Mouse (Mus musculus) macrophage (primary cell): ENCODE measurements around the gene Lrp5. TPM values are rescaled to one million over a fixed set of nuclear protein-coding genes. Genes with fewer than 3 reads are reported as not detected.

Experiments used
- H3K27ac ChIP-seq: fragments of 350-480 bp; formaldehyde crosslinking; 2 replicates; pipeline ENCODE4 v1.9.0; 2021
- H3K36me3 ChIP-seq: fragments of 350-480 bp; formaldehyde crosslinking; 2 replicates; pipeline ENCODE4 v1.9.0; 2021; ENCODE audit errors: inconsistent target
- H3K4me3 ChIP-seq: fragments of 350-480 bp; formaldehyde crosslinking; 2 replicates; pipeline ENCODE4 v1.9.0; 2021; ENCODE audit errors: inconsistent target
- H3K79me2 ChIP-seq: fragments of 350-480 bp; formaldehyde crosslinking; 2 replicates; pipeline ENCODE4 v1.9.0; 2021; ENCODE audit errors: inconsistent target
- WGBS: methylation state at CpG from one replicate; pipeline ENCODE4 v1.1.7; 2026; ENCODE audit warnings: inconsistent platforms; ENCODE audit not compliant: missing documents; 5-methylcytosine and 5-hydroxymethylcytosine counted together
- polyA plus RNA-seq: library from polyadenylated mRNA; stranded (reverse); fragments of 250-400 nt; gene quantifications from 3 replicates; pipeline ENCODE4 v1.2.4, GENCODE M21; 2018; ENCODE audit warnings: inconsistent platforms

Lrp5 gene
- polyA plus RNA-seq, 1 experiment from 2014 or later = 23.5 TPM

DNA sequence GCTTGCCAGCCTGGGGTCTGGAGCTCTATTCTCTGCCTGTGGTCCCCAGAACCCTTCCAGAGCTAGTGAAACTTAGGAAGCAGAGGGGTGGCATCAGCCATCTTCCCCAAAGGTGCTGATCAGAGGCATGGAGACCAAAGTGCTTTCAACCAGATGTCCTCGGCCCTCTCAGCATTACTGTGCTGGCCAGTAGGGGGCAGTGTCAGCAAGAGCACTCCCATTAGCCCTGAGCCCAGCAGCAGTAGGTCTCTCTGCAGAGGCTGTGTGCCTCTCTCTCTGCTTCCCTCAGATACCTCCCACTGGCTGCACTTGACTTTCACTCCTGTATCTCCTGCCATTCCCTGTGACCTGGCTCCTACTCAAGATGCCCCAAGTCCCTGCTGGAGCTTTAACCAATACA is 99.8 kb downstream of the Lrp5 start:
- no peak overlapping the region for H3K27ac ChIP-seq
- H3K79me2 ChIP-seq = no peaks in the 10 kb centered on the region
- 33% methylated on average over 1 of the region's 1 CpGs for WGBS
- no peak overlapping the region for H3K4me3 ChIP-seq
- H3K36me3 ChIP-seq = peaks cover 20% of the 10 kb centered on the region

DNA sequence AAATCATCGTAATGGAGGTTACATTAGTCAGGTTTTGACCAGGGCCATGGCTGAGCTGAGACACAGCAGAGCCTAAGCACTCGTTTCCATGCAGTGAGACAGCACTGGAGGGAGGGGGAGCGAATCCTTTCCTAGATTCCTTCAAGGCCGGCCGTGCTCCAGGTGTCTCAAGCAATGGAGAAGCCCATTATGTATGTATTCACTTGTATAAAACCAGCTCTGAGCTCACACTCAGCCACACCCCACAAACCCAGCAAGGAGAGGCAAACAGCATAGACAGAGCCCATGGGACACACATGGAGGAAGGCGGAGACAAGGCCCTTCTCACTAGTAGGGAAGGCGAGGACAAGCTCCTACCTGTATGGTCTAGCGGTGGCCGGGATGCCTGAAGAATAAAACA is 100.3 kb downstream of the Lrp5 start:
- WGBS = 94% methylated on average over 8 of the region's 9 CpGs
- Histone ChIP-seq H3K36me3 (peaks cover 15% of the 10 kb centered on the region), H3K27ac (no peak overlapping the region), H3K79me2 (no peaks in the 10 kb centered on the region), H3K4me3 (no peak overlapping the region)

DNA sequence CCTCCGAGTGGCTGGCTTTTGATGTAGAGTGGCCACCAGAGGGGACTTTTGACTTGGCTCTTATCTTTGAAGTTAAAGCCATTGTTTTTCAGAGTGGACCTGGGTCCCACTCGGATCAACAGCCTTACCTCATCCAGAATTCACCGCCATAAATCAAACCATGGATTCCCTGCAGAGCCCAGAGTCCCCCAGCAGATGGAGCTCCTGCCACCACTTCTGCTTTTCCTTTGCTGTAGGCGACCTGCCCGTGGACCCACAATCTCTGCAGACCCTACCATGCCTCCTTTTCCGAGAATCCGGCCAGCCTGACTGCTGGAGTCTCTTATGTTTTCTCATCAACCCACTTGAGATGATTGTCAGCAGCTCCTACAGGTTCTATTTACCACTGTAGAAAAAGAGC is 105.0 kb downstream of the Lrp5 start:
- WGBS = 27% methylated on average over 7 of the region's 7 CpGs
- no peaks in the 10 kb centered on the region for H3K79me2 ChIP-seq
- no peaks in the 10 kb centered on the region; the same call in 1 of the 2 replicates for H3K36me3 ChIP-seq
- H3K27ac ChIP-seq = no peak overlapping the region
- no peak overlapping the region for H3K4me3 ChIP-seq

GRCm38 (mm10) chr19:3577911-3578290 is 108.5 kb downstream of the Lrp5 start:
- H3K4me3 ChIP-seq = no peak overlapping the region
- H3K36me3 ChIP-seq = no peaks in the 10 kb centered on the region
- H3K27ac ChIP-seq = no peak overlapping the region
- H3K79me2 ChIP-seq = peaks cover 22% of the 10 kb centered on the region

DNA sequence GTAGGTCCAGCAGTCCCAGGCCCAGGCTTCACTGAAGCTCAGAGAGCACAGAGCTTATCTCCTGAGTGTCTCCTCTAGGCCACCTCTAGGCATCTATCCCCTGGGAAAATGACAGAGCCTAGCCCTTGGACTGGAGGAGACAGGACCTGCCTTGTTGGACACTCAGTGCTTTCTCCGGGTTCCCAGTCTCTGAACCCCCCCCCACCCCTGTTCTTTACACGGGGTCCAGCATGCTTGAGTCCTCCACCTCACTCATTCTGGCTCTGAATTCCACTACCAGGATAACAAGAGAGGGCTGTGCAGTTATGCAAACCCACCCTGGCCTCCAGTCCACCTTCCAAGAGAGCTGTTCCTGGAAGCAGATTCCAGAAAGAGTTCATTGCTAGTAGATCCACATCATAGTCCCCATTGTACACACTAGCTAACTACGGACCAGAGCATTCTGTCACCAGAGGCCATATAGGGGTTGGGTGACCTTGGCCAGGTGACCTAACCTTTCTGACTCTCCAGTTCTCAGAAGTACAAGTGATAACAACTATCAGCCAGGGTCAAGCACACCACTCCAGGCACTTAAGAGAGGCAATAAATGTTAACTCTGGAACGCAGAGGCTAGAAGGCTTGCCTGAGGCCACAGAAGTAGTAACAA is 109.0 kb downstream of the Lrp5 start:
- Histone ChIP-seq H3K27ac (no peak overlapping the region), H3K4me3 (no peak overlapping the region), H3K79me2 (peaks cover 27% of the 10 kb centered on the region), H3K36me3 (no peaks in the 10 kb centered on the region)
- WGBS = 95% methylated on average over 4 of the region's 4 CpGs

DNA sequence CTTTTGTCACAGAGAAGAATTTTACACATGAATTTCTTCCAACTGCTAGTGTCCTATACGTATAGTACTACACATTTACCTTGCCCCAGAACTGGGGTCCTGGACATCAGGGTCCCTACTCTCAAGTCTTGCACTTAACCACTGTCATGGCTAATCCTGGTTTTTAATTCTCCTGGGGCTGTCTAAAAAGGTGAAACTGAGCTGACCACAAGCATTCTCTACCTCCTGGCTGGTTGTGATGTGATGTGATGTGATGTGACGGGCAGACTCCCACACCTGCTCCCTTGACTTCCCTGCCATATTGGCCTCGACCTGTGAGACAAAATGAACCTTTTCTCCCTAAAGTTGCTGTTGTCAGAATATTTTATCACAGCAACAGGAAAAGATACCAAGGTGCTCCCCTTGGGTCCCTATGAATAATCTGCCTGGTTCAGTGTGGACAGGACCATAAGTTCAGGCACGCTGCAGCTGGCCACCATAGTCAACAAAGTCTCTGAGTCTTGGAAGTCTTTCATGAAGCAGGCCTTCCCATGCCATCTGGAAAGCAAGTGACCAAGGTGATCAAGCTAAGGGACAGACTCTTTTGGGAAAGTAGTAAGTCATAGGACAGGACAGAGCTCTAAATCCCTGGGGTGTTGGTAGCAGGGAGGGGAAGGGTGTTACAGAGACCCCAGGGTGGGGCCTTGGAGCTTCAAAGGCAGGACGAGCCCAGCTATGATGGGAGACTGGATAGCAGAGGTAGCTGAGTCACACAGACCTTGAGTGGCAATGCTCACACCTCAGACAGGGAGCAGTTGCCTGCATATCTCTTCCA is 109.7 kb downstream of the Lrp5 start:
- 92% methylated on average over 5 of the region's 5 CpGs for WGBS
- Histone ChIP-seq H3K79me2 (peaks cover 35% of the 10 kb centered on the region), H3K4me3 (peak overlapping the region; percentile 51), H3K36me3 (no peaks in the 10 kb centered on the region), H3K27ac (0 out of 2 replicates have a peak overlapping the region, but pooled peaks have one; percentile 68)

GRCm38 (mm10) chr19:3575632-3576384 is 110.6 kb downstream of the Lrp5 start, which contains the start of gene Ppp6r3:
Ppp6r3 (minus strand) TSS chr19:3575749.
- Histone ChIP-seq H3K27ac (peak within 1 kb of the TSS; percentile 68), H3K36me3 (no peaks in the 10 kb centered on the region), H3K79me2 (peaks cover 43% of the 10 kb centered on the region), H3K4me3 (peak within 1 kb of the TSS; percentile 84)
- under 1% methylated on average over 44 of the region's 51 CpGs for WGBS

GRCm38 (mm10) chr19:3575276-3575631 is 111.1 kb downstream of the Lrp5 start:
- Histone ChIP-seq H3K36me3 (no peaks in the 10 kb centered on the region), H3K4me3 (peak overlapping the region; percentile 84), H3K27ac (peak overlapping the region; percentile 68), H3K79me2 (peaks cover 49% of the 10 kb centered on the region)
- 1% methylated on average over 50 of the region's 50 CpGs for WGBS

- Histone ChIP-seq H3K36me3 (no peaks in the 10 kb centered on the region), H3K27ac (peak overlapping the region; percentile 28), H3K79me2 (peaks cover 55% of the 10 kb centered on the region), H3K4me3 (peak overlapping the region; percentile 84)
- WGBS = 0% methylated on average over 9 of the region's 9 CpGs
These were observed 111.7 kb downstream of the Lrp5 start for GRCm38 (mm10) chr19:3574593-3575094.

GRCm38 (mm10) chr19:3564309-3564708 is 122.1 kb downstream of the Lrp5 start:
- no peak overlapping the region for H3K27ac ChIP-seq
- no peak overlapping the region for H3K4me3 ChIP-seq
- H3K79me2 ChIP-seq = peaks cover 99% of the 10 kb centered on the region
- WGBS = 84% methylated on average over 3 of the region's 3 CpGs
- no peaks in the 10 kb centered on the region for H3K36me3 ChIP-seq

DNA sequence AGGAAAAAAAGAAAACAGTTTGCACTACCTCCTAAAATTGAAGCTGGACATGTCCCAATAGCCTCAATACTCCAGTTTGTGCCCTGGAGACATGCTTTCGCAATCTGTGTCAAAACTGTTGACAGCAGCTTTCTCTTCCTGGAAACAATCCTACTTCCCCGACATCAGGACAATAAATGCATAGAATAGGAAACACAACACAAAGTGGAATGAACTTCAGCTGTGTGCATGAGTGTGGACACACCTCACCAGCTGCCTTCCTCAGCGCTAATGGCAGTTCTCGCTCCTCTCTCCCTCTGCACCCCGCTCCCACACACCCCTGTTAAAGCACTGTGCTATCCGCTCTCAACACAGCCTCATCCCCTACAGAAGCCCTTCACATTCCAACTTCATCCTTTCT is 123.6 kb downstream of the Lrp5 start:
- H3K36me3 ChIP-seq = no peaks in the 10 kb centered on the region
- WGBS = 67% methylated on average over 6 of the region's 6 CpGs
- peak overlapping the region; percentile 40; the same call in 1 of the 2 replicates for H3K27ac ChIP-seq
- peaks cover 99% of the 10 kb centered on the region for H3K79me2 ChIP-seq
- no peak overlapping the region for H3K4me3 ChIP-seq

DNA sequence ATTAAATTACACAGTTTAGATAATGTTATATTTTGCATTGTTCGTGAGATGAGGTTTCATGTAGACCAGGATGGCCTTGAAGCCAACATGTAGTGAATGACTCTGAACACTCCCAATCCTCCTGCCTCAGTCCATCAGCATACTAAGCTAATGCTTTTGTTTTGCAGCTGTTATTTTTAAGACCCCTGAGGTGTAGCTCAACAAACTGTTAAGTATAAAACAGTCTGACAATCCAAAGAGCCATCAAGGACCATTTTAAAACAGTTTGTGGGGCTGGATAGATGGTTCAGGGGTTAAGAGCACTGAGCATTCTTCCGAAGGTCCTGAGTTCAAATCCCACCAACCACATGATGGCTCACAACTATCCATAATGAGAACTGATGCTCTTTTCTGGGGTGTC is 124.1 kb downstream of the Lrp5 start:
- WGBS = 91% methylated on average over 2 of the region's 2 CpGs
- peak overlapping the region; percentile 40; the same call in 1 of the 2 replicates for H3K27ac ChIP-seq
- no peaks in the 10 kb centered on the region for H3K36me3 ChIP-seq
- peaks cover 99% of the 10 kb centered on the region for H3K79me2 ChIP-seq
- no peak overlapping the region for H3K4me3 ChIP-seq

DNA sequence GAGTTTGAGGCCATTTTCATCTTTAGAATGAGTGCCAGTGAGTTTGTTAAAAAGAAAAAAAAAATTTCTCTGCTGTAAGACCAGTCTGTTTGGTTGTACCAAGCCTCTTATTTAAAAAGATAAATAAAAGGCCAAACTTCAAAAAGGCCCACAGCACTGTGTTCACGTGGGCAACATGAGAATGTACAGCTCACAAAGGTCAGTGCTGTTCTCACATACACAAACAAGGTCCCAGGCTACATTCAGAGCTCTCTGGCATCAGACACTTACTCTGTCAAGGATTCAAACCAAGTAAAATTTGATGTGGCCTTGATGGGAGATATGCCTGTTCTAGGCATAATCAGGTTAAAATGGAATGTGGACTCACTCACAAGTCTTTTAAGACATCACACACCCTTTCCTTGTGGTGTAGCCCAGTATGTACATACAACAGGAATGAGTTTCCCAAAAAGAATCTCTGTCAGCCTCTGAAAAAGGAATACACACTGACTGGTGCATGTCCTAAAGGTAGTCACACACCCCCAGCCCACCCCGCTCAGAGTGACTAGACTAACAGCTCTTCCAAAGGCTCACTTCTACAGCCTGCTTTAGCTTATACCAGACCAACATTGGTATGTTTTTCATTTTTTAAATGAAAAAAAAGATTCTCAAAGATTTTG is 130.1 kb downstream of the Lrp5 start:
- Histone ChIP-seq H3K27ac (no peak overlapping the region), H3K79me2 (peaks cover 100% of the 10 kb centered on the region), H3K36me3 (no peaks in the 10 kb centered on the region), H3K4me3 (no peak overlapping the region)
- WGBS = 98% methylated on average over 2 of the region's 2 CpGs

DNA sequence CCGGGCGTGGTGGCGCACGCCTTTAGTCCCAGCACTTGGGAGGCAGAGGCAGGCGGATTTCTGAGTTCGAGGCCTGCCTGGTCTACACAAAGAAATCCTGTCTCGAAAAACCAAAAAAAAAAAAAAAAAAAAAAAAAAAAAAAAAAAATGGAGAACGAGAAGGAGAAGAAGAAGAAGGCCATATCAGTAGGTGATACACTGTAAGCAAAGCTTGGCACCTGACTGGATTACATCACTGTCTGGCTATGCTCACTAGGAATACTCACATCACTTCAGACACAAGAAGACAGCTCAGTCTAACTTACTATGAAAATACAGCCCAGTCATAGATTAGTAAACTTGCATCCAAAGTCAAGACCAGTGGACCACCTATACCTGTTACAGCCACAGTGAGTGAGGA is 131.6 kb downstream of the Lrp5 start:
- Histone ChIP-seq H3K4me3 (no peak overlapping the region), H3K79me2 (peaks cover 100% of the 10 kb centered on the region), H3K36me3 (no peaks in the 10 kb centered on the region), H3K27ac (no peak overlapping the region)
- no CpG with 5 or more reads among the region's 8 CpGs for WGBS
